Mouse (Mus musculus) E14TG2a.4 (cell line): ENCODE results near the gene Mtmr3.

Source experiments
- CTCF ChIP-seq: conservative IDR thresholded peaks from 2 replicates; pipeline ENCODE4 v1.5.1; 2014; ENCODE audit warnings: low read length
- NANOG ChIP-seq: IDR thresholded peaks from 2 replicates; pipeline ENCODE4 v1.6.1; 2014; ENCODE audit warnings: borderline replicate concordance, low read length, mixed read lengths
- POU5F1 ChIP-seq: IDR thresholded peaks from 2 replicates; pipeline ENCODE4 v1.6.1; 2014; ENCODE audit warnings: low read length, borderline replicate concordance

DNA sequence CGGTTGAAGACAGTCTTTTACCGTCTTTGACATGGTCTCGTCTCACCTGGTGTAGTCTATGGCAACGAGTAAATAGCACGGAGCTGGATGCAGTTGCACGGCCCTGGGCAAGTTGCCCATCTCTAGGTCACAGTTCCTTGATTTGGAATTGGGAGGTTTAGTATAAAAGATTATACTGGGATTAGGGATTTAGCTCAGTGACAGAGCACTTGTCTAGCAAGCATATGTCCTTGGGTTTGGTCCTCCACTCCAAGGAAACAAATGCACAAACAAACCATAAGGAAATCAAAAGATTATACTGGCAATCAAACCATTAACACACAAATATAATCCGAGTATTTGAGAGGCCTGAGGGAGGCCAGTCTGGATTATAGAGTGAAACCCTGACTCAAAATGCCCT, 33.0 kb upstream of the Mtmr3 start:
- TF ChIP-seq POU5F1 (no peak), CTCF (no peak), NANOG (no peak)
